Mouse (Mus musculus): Measurements from ENCODE around the gene Tigd3. TPM values are rescaled to one million over a fixed set of nuclear protein-coding genes. Genes with fewer than 3 reads are reported as not detected.

Tigd3 gene
- polyA plus RNA-seq, 1 experiment from 2014 or later = 5.1 TPM

- H3K27me3 ChIP-seq (ENCODE audit: control insufficient read depth, insufficient read depth, low read length) = no peaks in the 10 kb centered on the region
- H3K9ac ChIP-seq (ENCODE audit: low read length) = peak overlapping the region; percentile 95
- ATAC-seq (ENCODE audit: insufficient number of reproducible peaks, low FRiP score, low TSS enrichment, low read depth) (peak; percentile 88), DNase-seq (ENCODE audit: low spot score) (peak; percentile 100)
- H3K4me2 ChIP-seq (ENCODE audit: low read depth, severe bottlenecking) = peak overlapping the region; percentile 54
- WGBS = under 1% methylated on average over 56 of the region's 59 CpGs
- no peaks in the 10 kb centered on the region for H3K9me3 ChIP-seq (ENCODE audit: control insufficient read depth, low read length)
- peaks cover 13% of the 10 kb centered on the region for H3K4me1 ChIP-seq (ENCODE audit: control insufficient read depth, insufficient read depth, low read length)
- peak overlapping the region; percentile 64 for H3K27ac ChIP-seq (replicated peaks; ENCODE audit: low read depth, low read length)
- no peaks in the 10 kb centered on the region for H3K36me3 ChIP-seq (ENCODE audit: control insufficient read depth, insufficient read depth, low read length)
- H3K4me3 ChIP-seq (ENCODE audit: low read depth, low read length) = peak overlapping the region; percentile 80
These were observed 18.4 kb upstream of the Tigd3 start for GRCm38 (mm10) chr19:5912103-5913006.

- DNase-seq (ENCODE audit: low spot score) = no peak
- no peaks in the 10 kb centered on the region for H3K9me3 ChIP-seq (ENCODE audit: control insufficient read depth, low read length)
- no peak overlapping the region; the same call in 1 of the 2 replicates for H3K27ac ChIP-seq (replicated peaks; ENCODE audit: low read depth, low read length)
- H3K27me3 ChIP-seq (ENCODE audit: control insufficient read depth, insufficient read depth, low read length) = no peaks in the 10 kb centered on the region
- H3K9ac ChIP-seq (ENCODE audit: low read length) = peak overlapping the region; percentile 95
- peak overlapping the region; percentile 80 for H3K4me3 ChIP-seq (ENCODE audit: low read depth, low read length)
- no peak for ATAC-seq (ENCODE audit: insufficient number of reproducible peaks, low FRiP score, low TSS enrichment, low read depth)
- H3K4me1 ChIP-seq (ENCODE audit: control insufficient read depth, insufficient read depth, low read length) = peaks cover 13% of the 10 kb centered on the region
- H3K36me3 ChIP-seq (ENCODE audit: control insufficient read depth, insufficient read depth, low read length) = peaks cover 3% of the 10 kb centered on the region
- peak overlapping the region; percentile 54 for H3K4me2 ChIP-seq (ENCODE audit: low read depth, severe bottlenecking)
- 14% methylated on average over 14 of the region's 14 CpGs for WGBS
These were observed 17.6 kb upstream of the Tigd3 start for GRCm38 (mm10) chr19:5911430-5912102.

- Histone ChIP-seq H3K9ac (ENCODE audit: low read length) (no peak overlapping the region), H3K27ac (replicated peaks; ENCODE audit: low read depth, low read length) (no peak overlapping the region), H3K4me2 (ENCODE audit: low read depth, severe bottlenecking) (no peak overlapping the region; the same call in 1 of the 2 replicates), H3K4me3 (ENCODE audit: low read depth, low read length) (no peak overlapping the region), H3K36me3 (ENCODE audit: control insufficient read depth, insufficient read depth, low read length) (peaks cover 6% of the 10 kb centered on the region), H3K4me1 (ENCODE audit: control insufficient read depth, insufficient read depth, low read length) (peaks cover 13% of the 10 kb centered on the region), H3K9me3 (ENCODE audit: control insufficient read depth, low read length) (no peaks in the 10 kb centered on the region), H3K27me3 (ENCODE audit: control insufficient read depth, insufficient read depth, low read length) (no peaks in the 10 kb centered on the region)
- ATAC-seq (ENCODE audit: insufficient number of reproducible peaks, low FRiP score, low TSS enrichment, low read depth) = no peak
- no peak for DNase-seq (ENCODE audit: low spot score)
- WGBS = 82% methylated on average over 6 of the region's 6 CpGs
These were observed 16.3 kb upstream of the Tigd3 start for GRCm38 (mm10) chr19:5910221-5910620.

GRCm38 (mm10) chr19:5907275-5907674 is 13.3 kb upstream of the Tigd3 start:
- Histone ChIP-seq H3K9me3 (ENCODE audit: control insufficient read depth, low read length) (no peaks in the 10 kb centered on the region), H3K27ac (replicated peaks; ENCODE audit: low read depth, low read length) (no peak overlapping the region), H3K9ac (ENCODE audit: low read length) (no peak overlapping the region), H3K36me3 (ENCODE audit: control insufficient read depth, insufficient read depth, low read length) (peaks cover 34% of the 10 kb centered on the region), H3K4me2 (ENCODE audit: low read depth, severe bottlenecking) (no peak overlapping the region), H3K27me3 (ENCODE audit: control insufficient read depth, insufficient read depth, low read length) (no peaks in the 10 kb centered on the region), H3K4me3 (ENCODE audit: low read depth, low read length) (no peak overlapping the region), H3K4me1 (ENCODE audit: control insufficient read depth, insufficient read depth, low read length) (peaks cover 13% of the 10 kb centered on the region)
- ATAC-seq (ENCODE audit: insufficient number of reproducible peaks, low FRiP score, low TSS enrichment, low read depth) = no peak
- no peak for DNase-seq (ENCODE audit: low spot score)
- WGBS = 89% methylated on average over 3 of the region's 3 CpGs

GRCm38 (mm10) chr19:5893282-5894001 is 507 bp downstream of the Tigd3 start:
- peaks cover 5% of the 10 kb centered on the region; the same call in 1 of the 2 replicates for H3K36me3 ChIP-seq (ENCODE audit: control insufficient read depth, insufficient read depth, low read length)
- peak overlapping the region; percentile 70 for H3K4me3 ChIP-seq (ENCODE audit: low read depth, low read length)
- H3K9ac ChIP-seq (ENCODE audit: low read length) = peak overlapping the region; percentile 75
- H3K4me2 ChIP-seq (ENCODE audit: low read depth, severe bottlenecking) = peak overlapping the region; percentile 77
- H3K27ac ChIP-seq (replicated peaks; ENCODE audit: low read depth, low read length) = no peak overlapping the region
- H3K27me3 ChIP-seq (ENCODE audit: control insufficient read depth, insufficient read depth, low read length) = no peaks in the 10 kb centered on the region
- H3K9me3 ChIP-seq (ENCODE audit: control insufficient read depth, low read length) = no peaks in the 10 kb centered on the region
- H3K4me1 ChIP-seq (ENCODE audit: control insufficient read depth, insufficient read depth, low read length) = peaks cover 5% of the 10 kb centered on the region; the same call in 1 of the 2 replicates
- ATAC-seq (ENCODE audit: insufficient number of reproducible peaks, low FRiP score, low TSS enrichment, low read depth) (peak; percentile 50; the same call in 1 of the 2 replicates), DNase-seq (ENCODE audit: low spot score) (no peak)
- WGBS = 9% methylated on average over 31 of the region's 31 CpGs

- no peaks in the 10 kb centered on the region for H3K9me3 ChIP-seq (ENCODE audit: control insufficient read depth, low read length)
- no peak overlapping the region for H3K9ac ChIP-seq (ENCODE audit: low read length)
- no peak overlapping the region; the same call in 1 of the 2 replicates for H3K4me3 ChIP-seq (ENCODE audit: low read depth, low read length)
- no peak overlapping the region for H3K27ac ChIP-seq (replicated peaks; ENCODE audit: low read depth, low read length)
- H3K27me3 ChIP-seq (ENCODE audit: control insufficient read depth, insufficient read depth, low read length) = no peaks in the 10 kb centered on the region
- ATAC-seq (ENCODE audit: insufficient number of reproducible peaks, low FRiP score, low TSS enrichment, low read depth) (no peak), DNase-seq (ENCODE audit: low spot score) (no peak)
- H3K36me3 ChIP-seq (ENCODE audit: control insufficient read depth, insufficient read depth, low read length) = peaks cover 5% of the 10 kb centered on the region; the same call in 1 of the 2 replicates
- H3K4me2 ChIP-seq (ENCODE audit: low read depth, severe bottlenecking) = 0 out of 2 replicates have a peak overlapping the region, but pooled peaks have one; percentile 15
- H3K4me1 ChIP-seq (ENCODE audit: control insufficient read depth, insufficient read depth, low read length) = peaks cover 5% of the 10 kb centered on the region; the same call in 1 of the 2 replicates
- 94% methylated on average over 13 of the region's 13 CpGs for WGBS
These were observed 1.2 kb downstream of the Tigd3 start for GRCm38 (mm10) chr19:5892735-5893134.

- no peak overlapping the region for H3K27ac ChIP-seq (replicated peaks; ENCODE audit: low read depth, low read length)
- H3K27me3 ChIP-seq (ENCODE audit: control insufficient read depth, insufficient read depth, low read length) = no peaks in the 10 kb centered on the region
- 92% methylated on average over 7 of the region's 7 CpGs for WGBS
- H3K4me3 ChIP-seq (ENCODE audit: low read depth, low read length) = no peak overlapping the region
- DNase-seq (ENCODE audit: low spot score) = no peak
- no peak for ATAC-seq (ENCODE audit: insufficient number of reproducible peaks, low FRiP score, low TSS enrichment, low read depth)
- H3K9me3 ChIP-seq (ENCODE audit: control insufficient read depth, low read length) = no peaks in the 10 kb centered on the region
- H3K4me1 ChIP-seq (ENCODE audit: control insufficient read depth, insufficient read depth, low read length) = peaks cover 5% of the 10 kb centered on the region; the same call in 1 of the 2 replicates
- H3K4me2 ChIP-seq (ENCODE audit: low read depth, severe bottlenecking) = no peak overlapping the region
- H3K9ac ChIP-seq (ENCODE audit: low read length) = no peak overlapping the region
- peaks cover 5% of the 10 kb centered on the region; the same call in 1 of the 2 replicates for H3K36me3 ChIP-seq (ENCODE audit: control insufficient read depth, insufficient read depth, low read length)
These were observed 1.7 kb downstream of the Tigd3 start for GRCm38 (mm10) chr19:5892262-5892661.

Measured in limb, embryonic 11.5 days (tissue).